Comparison of ENCODE assay signal across 9 mouse cellular contexts in the genomic region with DNA sequence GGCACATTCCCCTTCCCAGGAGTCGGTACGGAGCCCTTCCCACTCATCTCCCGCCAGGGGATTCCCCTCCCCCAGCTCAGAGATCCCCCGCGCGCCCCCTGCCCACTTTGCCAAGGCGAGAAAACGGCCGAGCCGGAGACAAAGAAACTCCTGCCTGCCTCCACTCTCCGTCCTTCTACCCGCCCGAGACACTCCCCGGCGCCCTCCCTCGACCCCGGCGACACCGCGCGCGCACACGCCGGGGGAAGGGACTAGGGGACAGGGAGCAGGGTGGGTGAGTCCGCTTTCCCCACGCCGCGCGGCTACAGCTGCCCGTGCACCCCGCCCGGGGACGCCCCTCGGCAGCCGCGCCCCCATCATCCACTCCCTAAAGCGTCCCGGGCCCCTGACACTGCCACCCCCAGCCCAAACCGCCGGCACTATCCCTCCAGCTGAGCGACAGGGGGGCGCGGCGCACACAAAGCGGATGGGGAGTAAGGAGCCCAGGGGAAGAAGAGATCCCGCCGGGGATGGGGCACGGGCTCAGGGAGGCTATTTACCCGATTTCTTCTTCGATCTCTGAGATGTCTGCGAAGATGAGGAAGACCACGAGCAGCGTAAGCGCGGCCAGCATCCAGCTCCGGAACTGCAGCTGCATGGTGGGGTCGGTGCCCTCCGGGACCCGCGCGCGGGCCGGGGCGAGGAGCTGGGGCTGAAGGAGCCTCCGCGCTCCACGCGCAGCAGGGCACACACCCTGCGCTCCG. TPM values are rescaled to one million over a fixed set of nuclear protein-coding genes. Genes with fewer than 3 reads are reported as not detected.
DNase-seq lines count a peak whose midpoint lies in the region; ATAC-seq and TF ChIP-seq lines count a peak whose summit lies in the region.
"Had no signal": no experiment of that assay in that cellular context is flagged by ENCODE, and none has a peak within 500 bp of the region (broad histone marks: within the 10 kb centered on the region; RNA-seq: fewer than 3 reads in every experiment).

No protein-coding gene starts in this region.

- H3K9ac ChIP-seq in hindbrain, embryonic 12.5 days: peak overlapping the region; percentile 97
- no peak overlapping the region; the same call in 1 of the 2 replicates for H3K9ac ChIP-seq in lung, postnatal 0 days (replicated peaks; ENCODE audit: low read depth)

- under 1% methylated on average over 69 of the region's 70 CpGs for WGBS in hindbrain, embryonic 12.5 days
- whole genome bisulfite sequencing in lung, postnatal 0 days: 5% methylated on average over 61 of the region's 70 CpGs

- no peak for TF ChIP-seq EP300 in lung, postnatal 0 days (IDR thresholded peaks at IDR 0.05)

- peaks cover 5% of the 10 kb centered on the region for H3K4me1 ChIP-seq in testis, adult 2 months (ENCODE audit: control insufficient read depth, insufficient read depth, low read length)
- peaks cover 45% of the 10 kb centered on the region for H3K4me1 ChIP-seq in hindbrain, embryonic 12.5 days
- H3K4me1 ChIP-seq in lung, postnatal 0 days (ENCODE audit: insufficient read depth, low read depth, low read length): no peaks in the 10 kb centered on the region

- H3K9me3 ChIP-seq in hindbrain, embryonic 12.5 days (replicated peaks): no peaks in the 10 kb centered on the region
- no peaks in the 10 kb centered on the region for H3K9me3 ChIP-seq in lung, postnatal 0 days (ENCODE audit: low read length)

- no peaks in the 10 kb centered on the region for H3K27me3 ChIP-seq in testis, adult 2 months (ENCODE audit: control insufficient read depth, insufficient read depth, low read length)
- peaks cover 9% of the 10 kb centered on the region; the same call in 1 of the 2 replicates for H3K27me3 ChIP-seq in hindbrain, embryonic 12.5 days
- H3K27me3 ChIP-seq in lung, postnatal 0 days (replicated peaks; ENCODE audit: insufficient read depth, low read length): 0 out of 2 replicates have a peak, but pooled peaks cover 17% of the 10 kb centered on the region

- peak overlapping the region; percentile 74 for H3K27ac ChIP-seq in testis, adult 2 months (ENCODE audit: control insufficient read depth, insufficient read depth, low read depth, low read length)
- peak overlapping the region; percentile 97 for H3K27ac ChIP-seq in hindbrain, embryonic 12.5 days
- no peak overlapping the region for H3K27ac ChIP-seq in lung, postnatal 0 days (ENCODE audit: low read length)

- DNase-seq in embryo, embryonic 10 days (ENCODE audit: low spot score): peak; percentile 42
- no peak for DNase-seq in embryo, embryonic 9.5 days (ENCODE audit: extremely low spot score)
- no peak for DNase-seq in testis, postnatal 14 days (ENCODE audit: low spot score)
- DNase-seq in lung, postnatal 0 days (ENCODE audit: low spot score): peak; percentile 15
- DNase-seq in testis, postnatal 10 days (ENCODE audit: low spot score): peak; percentile 73
- no peak for DNase-seq in MN1 (ENCODE audit: low spot score)

- peak overlapping the region; percentile 76 for H3K4me2 ChIP-seq in hindbrain, embryonic 12.5 days (replicated peaks)
- peak overlapping the region; percentile 100 for H3K4me2 ChIP-seq in lung, postnatal 0 days (replicated peaks; ENCODE audit: low read depth, low read length)

- TF ChIP-seq POLR2A in testis, adult 2 months (IDR thresholded peaks at IDR 0.05; ENCODE audit: control insufficient read depth, low read depth, low read length): no peak

- H3K36me3 ChIP-seq in testis, adult 2 months (ENCODE audit: control insufficient read depth, insufficient read depth, low read length): no peaks in the 10 kb centered on the region
- H3K36me3 ChIP-seq in hindbrain, embryonic 12.5 days: no peaks in the 10 kb centered on the region
- no peaks in the 10 kb centered on the region for H3K36me3 ChIP-seq in lung, postnatal 0 days (ENCODE audit: insufficient read depth, low read length)

- TF ChIP-seq CTCF in testis, adult 2 months (IDR thresholded peaks at IDR 0.05; ENCODE audit: control insufficient read depth, insufficient read depth, insufficient replicate concordance, low read depth, low read length): no peak
- TF ChIP-seq CTCF in lung, postnatal 0 days (IDR thresholded peaks at IDR 0.05): 0 out of 2 replicates have a peak, but pooled peaks have one; percentile 4

- ATAC-seq in hindbrain, embryonic 12.5 days (ENCODE audit: low FRiP score): peak; percentile 63
- peak; percentile 17 for ATAC-seq in lung, postnatal 0 days

- peak overlapping the region; percentile 83 for H3K4me3 ChIP-seq in testis, adult 2 months (ENCODE audit: control insufficient read depth, low read depth, low read length)
- peak overlapping the region; percentile 89 for H3K4me3 ChIP-seq in hindbrain, embryonic 12.5 days
- H3K4me3 ChIP-seq in lung, postnatal 0 days (ENCODE audit: low read depth, low read length): peak overlapping the region; percentile 55
- H3K4me3 ChIP-seq: erythroblast, embryonic 14.5 days had no signal

RNA-seq across cellular contexts. Expression of a gene that starts 0.5 kb away (rescaled TPM):
- polyA plus RNA-seq in testis, adult 2 months (2012; rRNA removed): 7.8 and 11.9 TPM in 2 replicates
- polyA plus RNA-seq in hindbrain, embryonic 12.5 days (2016; fragmentation: Nextera tagmentation; extraction: Ambion mirVana): 60.2 and 69.5 TPM in 2 replicates
- 3.5 and 4.4 TPM in 2 replicates for polyA plus RNA-seq in lung, postnatal 0 days (2015; fragmentation: Nextera tagmentation; extraction: Ambion mirVana)
- polyA plus RNA-seq: erythroblast, embryonic 14.5 days had no signal

Comparison
In these comparisons a context has a peak if more than half of its experiments do, and no peak if none do; other contexts are left out.
1. DNase-seq: peak in embryo, embryonic 10 days (single experiment), lung, postnatal 0 days (single experiment) and testis, postnatal 10 days (single experiment); none in embryo, embryonic 9.5 days (single experiment), testis, postnatal 14 days (single experiment) and MN1 (single experiment).
2. Peak in every context shown above with its lines, with median percentiles within 50 percentile points of each other: H3K4me3 ChIP-seq.